Mouse (Mus musculus): ENCODE results near the gene Egr2. TPM values are rescaled to one million over a fixed set of nuclear protein-coding genes. Genes with fewer than 3 reads are reported as not detected.
A peak's percentile ranks its signal among the peaks of the same experiment; 100 is the strongest.

The Egr2 gene
- polyA plus RNA-seq (2016; fragmentation: Nextera tagmentation; extraction: Ambion mirVana) = 1.1 and 1.5 TPM in 2 replicates

- Histone ChIP-seq H3K9ac (peak within 1 kb of the TSS; percentile 32; the same call in 1 of the 2 replicates), H3K27me3 (peaks cover 81% of the 10 kb centered on the region), H3K36me3 (no peaks in the 10 kb centered on the region), H3K27ac (no peak within 1 kb of the TSS), H3K9me3 (replicated peaks) (no peaks in the 10 kb centered on the region), H3K4me1 (peaks cover 41% of the 10 kb centered on the region), H3K4me3 (peak within 1 kb of the TSS; percentile 61), H3K4me2 (replicated peaks) (peak within 1 kb of the TSS; percentile 88)
- no peak for ATAC-seq (ENCODE audit: low FRiP score)
- WGBS = 1% methylated on average over 37 of the region's 37 CpGs
These were observed at the start of gene Egr2 for GRCm38 (mm10) chr10:67535256-67535655. Gene Egr2 (plus strand): TSS chr10:67535475.

- Histone ChIP-seq H3K36me3 (no peaks in the 10 kb centered on the region), H3K9ac (no peak overlapping the region), H3K4me1 (no peaks in the 10 kb centered on the region), H3K9me3 (replicated peaks) (no peaks in the 10 kb centered on the region), H3K27me3 (no peaks in the 10 kb centered on the region), H3K4me3 (no peak overlapping the region), H3K4me2 (replicated peaks) (no peak overlapping the region), H3K27ac (no peak overlapping the region)
- 89% methylated on average over 7 of the region's 7 CpGs for WGBS
- ATAC-seq (ENCODE audit: low FRiP score) = no peak
These were observed 47.8 kb upstream of the Egr2 start for GRCm38 (mm10) chr10:67487496-67487895.

GRCm38 (mm10) chr10:67489836-67490235 is 45.4 kb upstream of the Egr2 start:
- Histone ChIP-seq H3K9me3 (replicated peaks) (no peaks in the 10 kb centered on the region), H3K9ac (no peak overlapping the region), H3K36me3 (no peaks in the 10 kb centered on the region), H3K27me3 (no peaks in the 10 kb centered on the region), H3K27ac (no peak overlapping the region), H3K4me1 (no peaks in the 10 kb centered on the region), H3K4me3 (no peak overlapping the region), H3K4me2 (replicated peaks) (no peak overlapping the region)
- WGBS = 85% methylated on average over 6 of the region's 6 CpGs
- no peak for ATAC-seq (ENCODE audit: low FRiP score)

- no peak for ATAC-seq (ENCODE audit: low FRiP score)
- no peaks in the 10 kb centered on the region for H3K9me3 ChIP-seq (replicated peaks)
- no peaks in the 10 kb centered on the region for H3K27me3 ChIP-seq
- no peaks in the 10 kb centered on the region for H3K36me3 ChIP-seq
- WGBS = 90% methylated on average over 5 of the region's 5 CpGs
- H3K9ac ChIP-seq = no peak overlapping the region
- H3K27ac ChIP-seq = no peak overlapping the region
- no peak overlapping the region for H3K4me3 ChIP-seq
- H3K4me2 ChIP-seq (replicated peaks) = no peak overlapping the region
- H3K4me1 ChIP-seq = no peaks in the 10 kb centered on the region
These were observed 44.6 kb upstream of the Egr2 start for GRCm38 (mm10) chr10:67490632-67491031.

GRCm38 (mm10) chr10:67492161-67492571 is 43.1 kb upstream of the Egr2 start:
- Histone ChIP-seq H3K4me2 (replicated peaks) (no peak overlapping the region), H3K4me3 (no peak overlapping the region), H3K9me3 (replicated peaks) (no peaks in the 10 kb centered on the region), H3K27ac (no peak overlapping the region), H3K9ac (no peak overlapping the region), H3K4me1 (no peaks in the 10 kb centered on the region), H3K27me3 (no peaks in the 10 kb centered on the region), H3K36me3 (no peaks in the 10 kb centered on the region)
- no peak for ATAC-seq (ENCODE audit: low FRiP score)
- 84% methylated on average over 11 of the region's 11 CpGs for WGBS

- Histone ChIP-seq H3K4me3 (no peak overlapping the region), H3K9ac (no peak overlapping the region), H3K4me2 (replicated peaks) (no peak overlapping the region), H3K36me3 (no peaks in the 10 kb centered on the region), H3K27me3 (no peaks in the 10 kb centered on the region), H3K4me1 (no peaks in the 10 kb centered on the region), H3K27ac (no peak overlapping the region), H3K9me3 (replicated peaks) (no peaks in the 10 kb centered on the region)
- WGBS = 85% methylated on average over 8 of the region's 8 CpGs
- ATAC-seq (ENCODE audit: low FRiP score) = no peak
These were observed 41.7 kb upstream of the Egr2 start for GRCm38 (mm10) chr10:67493556-67493955.

GRCm38 (mm10) chr10:67497144-67497892 is 38.0 kb upstream of the Egr2 start:
- Histone ChIP-seq H3K9me3 (replicated peaks) (no peaks in the 10 kb centered on the region), H3K4me3 (no peak overlapping the region), H3K36me3 (no peaks in the 10 kb centered on the region), H3K9ac (no peak overlapping the region), H3K4me2 (replicated peaks) (no peak overlapping the region), H3K27ac (no peak overlapping the region), H3K4me1 (no peaks in the 10 kb centered on the region), H3K27me3 (no peaks in the 10 kb centered on the region)
- ATAC-seq (ENCODE audit: low FRiP score) = no peak
- WGBS = 91% methylated on average over 15 of the region's 15 CpGs

GRCm38 (mm10) chr10:67497951-67498350 is 37.3 kb upstream of the Egr2 start:
- Histone ChIP-seq H3K9ac (no peak overlapping the region), H3K4me2 (replicated peaks) (no peak overlapping the region), H3K9me3 (replicated peaks) (no peaks in the 10 kb centered on the region), H3K4me1 (no peaks in the 10 kb centered on the region), H3K27me3 (no peaks in the 10 kb centered on the region), H3K4me3 (no peak overlapping the region), H3K36me3 (no peaks in the 10 kb centered on the region), H3K27ac (no peak overlapping the region)
- WGBS = 88% methylated on average over 9 of the region's 9 CpGs
- ATAC-seq (ENCODE audit: low FRiP score) = no peak

GRCm38 (mm10) chr10:67503320-67503995 is 31.8 kb upstream of the Egr2 start:
- no peaks in the 10 kb centered on the region for H3K9me3 ChIP-seq (replicated peaks)
- no peaks in the 10 kb centered on the region for H3K27me3 ChIP-seq
- no peaks in the 10 kb centered on the region for H3K36me3 ChIP-seq
- no peak overlapping the region for H3K4me2 ChIP-seq (replicated peaks)
- no peaks in the 10 kb centered on the region for H3K4me1 ChIP-seq
- H3K4me3 ChIP-seq = no peak overlapping the region
- H3K9ac ChIP-seq = no peak overlapping the region
- H3K27ac ChIP-seq = no peak overlapping the region
- ATAC-seq (ENCODE audit: low FRiP score) = no peak
- WGBS = 71% methylated on average over 15 of the region's 15 CpGs

GRCm38 (mm10) chr10:67504046-67504445 is 31.2 kb upstream of the Egr2 start:
- no peak for ATAC-seq (ENCODE audit: low FRiP score)
- no peak overlapping the region for H3K9ac ChIP-seq
- H3K36me3 ChIP-seq = no peaks in the 10 kb centered on the region
- no peak overlapping the region for H3K27ac ChIP-seq
- H3K4me1 ChIP-seq = no peaks in the 10 kb centered on the region
- H3K9me3 ChIP-seq (replicated peaks) = no peaks in the 10 kb centered on the region
- WGBS = 68% methylated on average over 5 of the region's 5 CpGs
- no peak overlapping the region for H3K4me3 ChIP-seq
- H3K4me2 ChIP-seq (replicated peaks) = no peak overlapping the region
- H3K27me3 ChIP-seq = no peaks in the 10 kb centered on the region

GRCm38 (mm10) chr10:67505248-67505647 is 30.0 kb upstream of the Egr2 start:
- no peaks in the 10 kb centered on the region for H3K27me3 ChIP-seq
- no peak overlapping the region for H3K4me3 ChIP-seq
- WGBS = 77% methylated on average over 3 of the region's 3 CpGs
- H3K9me3 ChIP-seq (replicated peaks) = no peaks in the 10 kb centered on the region
- no peaks in the 10 kb centered on the region for H3K4me1 ChIP-seq
- H3K4me2 ChIP-seq (replicated peaks) = no peak overlapping the region
- H3K27ac ChIP-seq = no peak overlapping the region
- no peak overlapping the region for H3K9ac ChIP-seq
- ATAC-seq (ENCODE audit: low FRiP score) = no peak
- no peaks in the 10 kb centered on the region for H3K36me3 ChIP-seq

GRCm38 (mm10) chr10:67512211-67512610 is 23.1 kb upstream of the Egr2 start:
- Histone ChIP-seq H3K9ac (no peak overlapping the region), H3K4me3 (no peak overlapping the region), H3K4me2 (replicated peaks) (no peak overlapping the region), H3K27me3 (no peaks in the 10 kb centered on the region), H3K27ac (no peak overlapping the region), H3K36me3 (no peaks in the 10 kb centered on the region), H3K4me1 (peaks cover 3% of the 10 kb centered on the region; the same call in 1 of the 2 replicates), H3K9me3 (replicated peaks) (no peaks in the 10 kb centered on the region)
- no peak for ATAC-seq (ENCODE audit: low FRiP score)
- 67% methylated on average over 8 of the region's 8 CpGs for WGBS

GRCm38 (mm10) chr10:67512871-67513270 is 22.4 kb upstream of the Egr2 start:
- H3K4me2 ChIP-seq (replicated peaks) = no peak overlapping the region
- no peak overlapping the region for H3K27ac ChIP-seq
- H3K4me1 ChIP-seq = peaks cover 3% of the 10 kb centered on the region; the same call in 1 of the 2 replicates
- no peak for ATAC-seq (ENCODE audit: low FRiP score)
- H3K36me3 ChIP-seq = no peaks in the 10 kb centered on the region
- 56% methylated on average over 7 of the region's 7 CpGs for WGBS
- no peak overlapping the region for H3K4me3 ChIP-seq
- H3K27me3 ChIP-seq = no peaks in the 10 kb centered on the region
- no peaks in the 10 kb centered on the region for H3K9me3 ChIP-seq (replicated peaks)
- H3K9ac ChIP-seq = no peak overlapping the region

Measured in hindbrain, embryonic 12.5 days (tissue).